Mouse (Mus musculus) myocyte (in vitro differentiated cells): ENCODE data around the gene Defb21. TPM values are rescaled to one million over a fixed set of nuclear protein-coding genes. Genes with fewer than 3 reads are reported as not detected.
A peak's percentile ranks its signal among the peaks of the same experiment; 100 is the strongest.

ENCODE experiments used
- H3K27me3 ChIP-seq: one replicate; pipeline ENCODE4 v1.6.1; 2011; ENCODE audit not compliant: control insufficient read depth, insufficient read depth, insufficient read length
- H3K36me3 ChIP-seq: one replicate; pipeline ENCODE4 v1.6.1; 2011; ENCODE audit not compliant: control insufficient read depth, insufficient read depth
- H3K4me2 ChIP-seq: one replicate; pipeline ENCODE4 v1.6.1; 2011; ENCODE audit warnings: low read depth, control low read depth
- H3K4me3 ChIP-seq: one replicate; pipeline ENCODE4 v1.5.1; 2011; ENCODE audit warnings: mild to moderate bottlenecking, control low read depth, moderate library complexity
- H3K79me2 ChIP-seq: one replicate; pipeline ENCODE4 v1.6.1; 2011; ENCODE audit not compliant: control insufficient read depth, insufficient read depth
- H3ac ChIP-seq: one replicate; pipeline ENCODE4 v1.6.1; 2011; ENCODE audit not compliant: control insufficient read depth, insufficient read length
- CEBPB ChIP-seq: IDR thresholded peaks from 2 replicates; pipeline ENCODE4 v1.6.1; 2011; ENCODE audit warnings: mild to moderate bottlenecking, moderate library complexity; ENCODE audit not compliant: poor library complexity, insufficient read depth, severe bottlenecking
- E2F4 ChIP-seq: IDR thresholded peaks from one replicate; pipeline ENCODE4 v1.6.1; 2011; ENCODE audit warnings: mild to moderate bottlenecking, control low read depth, moderate library complexity; ENCODE audit not compliant: insufficient read depth
- MAX ChIP-seq: IDR thresholded peaks from one replicate; pipeline ENCODE4 v1.6.1; 2011; ENCODE audit warnings: low read depth, mild to moderate bottlenecking, control low read depth
- MYOD1 ChIP-seq, 3 experiments: IDR thresholded peaks; one replicate each; pipeline ENCODE4 v1.6.1; 2011; ENCODE audit warnings: control low read depth in 2 of 3, low read depth in 2 of 3, mild to moderate bottlenecking in 2 of 3, moderate library complexity in 1 of 3; ENCODE audit not compliant: insufficient read length in 2 of 3, control insufficient read depth in 1 of 3
- MYOG ChIP-seq, 3 experiments: IDR thresholded peaks; one replicate each; pipeline ENCODE4 v1.6.1; 2011; ENCODE audit warnings: control low read depth in 2 of 3, low read depth in 2 of 3, mild to moderate bottlenecking in 2 of 3; ENCODE audit not compliant: insufficient read length in 2 of 3, control insufficient read depth in 1 of 3, insufficient read depth in 1 of 3
- POLR2A ChIP-seq: IDR thresholded peaks from one replicate; pipeline ENCODE4 v1.6.1; 2011; ENCODE audit warnings: low read depth, mild to moderate bottlenecking, control low read depth, moderate library complexity; ENCODE audit not compliant: insufficient read length
- POLR2AphosphoS2 ChIP-seq: IDR thresholded peaks from one replicate; pipeline ENCODE4 v1.6.1; 2011; ENCODE audit warnings: low read depth, control low read depth; ENCODE audit not compliant: insufficient read length
- REST ChIP-seq: IDR thresholded peaks from one replicate; pipeline ENCODE4 v1.6.1; 2011; ENCODE audit warnings: mild to moderate bottlenecking, control low read depth, moderate library complexity; ENCODE audit not compliant: insufficient read depth, insufficient read length
- SRF ChIP-seq: IDR thresholded peaks from one replicate; pipeline ENCODE4 v1.6.1; 2011; ENCODE audit warnings: low read depth; ENCODE audit not compliant: control insufficient read depth, insufficient read length
- TCF12 ChIP-seq: IDR thresholded peaks from one replicate; pipeline ENCODE4 v1.6.1; 2011; ENCODE audit warnings: mild to moderate bottlenecking, control low read depth; ENCODE audit not compliant: poor library complexity, insufficient read depth, severe bottlenecking
- TCF3 ChIP-seq: IDR thresholded peaks from one replicate; pipeline ENCODE4 v1.6.1; 2011; ENCODE audit warnings: low read depth, control low read depth; ENCODE audit not compliant: insufficient read length
- USF1 ChIP-seq: IDR thresholded peaks from one replicate; pipeline ENCODE4 v1.6.1; 2011; ENCODE audit warnings: low read depth, mild to moderate bottlenecking, control low read depth, moderate library complexity
- polyA plus RNA-seq: library from polyadenylated mRNA; unstranded; fragments of >200 nt; fragmentation: generic; extraction: Trizol; gene quantifications from one replicate; pipeline ENCODE4 v1.2.1, GENCODE M21; 2012; ENCODE audit warnings: missing spikeins

Gene Defb21
- polyA plus RNA-seq, 1 experiment, result not detected

- no peaks in the 10 kb centered on the region for H3K79me2 ChIP-seq
- H3K36me3 ChIP-seq, result no peaks in the 10 kb centered on the region
- no peak for TF ChIP-seq TCF12
- TF ChIP-seq MYOG (IDR thresholded peaks at IDR 0.05; ENCODE audit: control insufficient read depth in 1 of 3, insufficient read depth in 1 of 3, insufficient read length in 2 of 3, low read depth in 2 of 3), result no peak
- TF ChIP-seq REST, result no peak
- TF ChIP-seq SRF, result no peak
- no peak for TF ChIP-seq TCF3
- no peak for TF ChIP-seq POLR2AphosphoS2
- no peak for TF ChIP-seq CEBPB
- no peak for TF ChIP-seq MAX
- TF ChIP-seq E2F4, result no peak
- no peak for TF ChIP-seq USF1
- no peak for TF ChIP-seq MYOD1 (IDR thresholded peaks at IDR 0.05; ENCODE audit: control insufficient read depth in 1 of 3, insufficient read length in 2 of 3, low read depth in 2 of 3)
- TF ChIP-seq POLR2A, result no peak
- no peak overlapping the region for H3K4me3 ChIP-seq
- H3ac ChIP-seq, result no peak overlapping the region
- no peaks in the 10 kb centered on the region for H3K27me3 ChIP-seq
- no peak overlapping the region for H3K4me2 ChIP-seq
Observed at GRCm38 (mm10) chr2:152600076-152600475, 27.5 kb downstream of the Defb21 start.

- Histone ChIP-seq H3K36me3 (no peaks in the 10 kb centered on the region), H3K27me3 (no peaks in the 10 kb centered on the region), H3ac (no peak overlapping the region), H3K4me2 (no peak overlapping the region), H3K79me2 (no peaks in the 10 kb centered on the region), H3K4me3 (no peak overlapping the region)
- TF ChIP-seq MAX (no peak), REST (no peak), USF1 (no peak), CEBPB (0 out of 2 replicates have a peak, but pooled peaks have one; percentile 61), POLR2A (no peak), MYOG (IDR thresholded peaks at IDR 0.05; ENCODE audit: control insufficient read depth in 1 of 3, insufficient read depth in 1 of 3, insufficient read length in 2 of 3, low read depth in 2 of 3) (no peak), E2F4 (no peak)
Observed at GRCm38 (mm10) chr2:152601275-152601960, 28.9 kb downstream of the Defb21 start.

- Histone ChIP-seq H3K4me3 (no peak within 1 kb of the TSS), H3K4me2 (no peak within 1 kb of the TSS), H3K36me3 (no peaks in the 10 kb centered on the region), H3ac (no peak within 1 kb of the TSS), H3K79me2 (no peaks in the 10 kb centered on the region), H3K27me3 (no peaks in the 10 kb centered on the region)
- TF ChIP-seq POLR2AphosphoS2 (no peak), POLR2A (no peak), CEBPB (no peak), MAX (no peak), MYOD1 (IDR thresholded peaks at IDR 0.05; ENCODE audit: control insufficient read depth in 1 of 3, insufficient read length in 2 of 3, low read depth in 2 of 3) (no peak), E2F4 (no peak), USF1 (no peak), TCF3 (no peak), TCF12 (no peak), REST (no peak), SRF (no peak), MYOG (IDR thresholded peaks at IDR 0.05; ENCODE audit: control insufficient read depth in 1 of 3, insufficient read depth in 1 of 3, insufficient read length in 2 of 3, low read depth in 2 of 3) (no peak)
Observed at GRCm38 (mm10) chr2:152604057-152604456, 31.5 kb downstream of the Defb21 start, which contains the start of gene Defb36. Gene Defb36, plus strand, starts transcription at chr2:152604327.

GRCm38 (mm10) chr2:152607746-152608145, 35.2 kb downstream of the Defb21 start:
- no peaks in the 10 kb centered on the region for H3K27me3 ChIP-seq
- H3K4me3 ChIP-seq, result no peak overlapping the region
- no peaks in the 10 kb centered on the region for H3K79me2 ChIP-seq
- no peaks in the 10 kb centered on the region for H3K36me3 ChIP-seq
- TF ChIP-seq POLR2AphosphoS2, result no peak
- no peak for TF ChIP-seq USF1
- TF ChIP-seq POLR2A, result no peak
- TF ChIP-seq MYOD1 (IDR thresholded peaks at IDR 0.05; ENCODE audit: control insufficient read depth in 1 of 3, insufficient read length in 2 of 3, low read depth in 2 of 3), result no peak
- no peak for TF ChIP-seq CEBPB
- TF ChIP-seq E2F4, result no peak
- no peak for TF ChIP-seq MYOG (IDR thresholded peaks at IDR 0.05; ENCODE audit: control insufficient read depth in 1 of 3, insufficient read depth in 1 of 3, insufficient read length in 2 of 3, low read depth in 2 of 3)
- TF ChIP-seq TCF12, result no peak
- no peak for TF ChIP-seq TCF3
- TF ChIP-seq SRF, result no peak
- no peak for TF ChIP-seq REST
- no peak for TF ChIP-seq MAX
- H3ac ChIP-seq, result no peak overlapping the region
- H3K4me2 ChIP-seq, result no peak overlapping the region

- Histone ChIP-seq H3K27me3 (no peaks in the 10 kb centered on the region), H3K79me2 (no peaks in the 10 kb centered on the region), H3K4me3 (no peak overlapping the region), H3K36me3 (no peaks in the 10 kb centered on the region), H3ac (no peak overlapping the region), H3K4me2 (no peak overlapping the region)
- TF ChIP-seq TCF12 (no peak), MYOG (IDR thresholded peaks at IDR 0.05; ENCODE audit: control insufficient read depth in 1 of 3, insufficient read depth in 1 of 3, insufficient read length in 2 of 3, low read depth in 2 of 3) (no peak), E2F4 (no peak)
Observed at GRCm38 (mm10) chr2:152608719-152609118, 36.2 kb downstream of the Defb21 start.
